Mouse (Mus musculus) megakaryocyte-erythroid progenitor cell, adult 5-6 weeks (primary cell): ENCODE data around the gene Gm11146. TPM values are rescaled to one million over a fixed set of nuclear protein-coding genes. Genes with fewer than 3 reads are reported as not detected.

Experiments used
- ATAC-seq: replicated peaks from 2 replicates; pipeline ENCODE4 v1.8.0; 2016; ENCODE audit warnings: mild to moderate bottlenecking, inconsistent platforms; ENCODE audit not compliant: severe bottlenecking, poor library complexity, low FRiP score, low TSS enrichment
- total RNA-seq, 2 experiments: library from RNA; stranded (forward) in 1 of 2; stranded (reverse) in 1 of 2; fragments of 200-1000, 215-1000 nt in 1 of 2; fragments of >200 nt in 1 of 2; fragmentation: Nextera tagmentation in 1 of 2; gene quantifications; 2 replicates each; pipeline ENCODE4 v1.2.3; 2014 to 2017

The Gm11146 gene
- total RNA-seq (2014; fragmentation: Nextera tagmentation), result not detected in 2 replicates
- total RNA-seq (2017), result not detected in 2 replicates

- no peak for ATAC-seq
Observed at GRCm38 (mm10) chr16:77601994-77602393, at the start of gene Gm11146. Gene Gm11146 (minus strand): TSS chr16:77602094.

- no peak for ATAC-seq
Observed at GRCm38 (mm10) chr16:77650596-77650995, 48.7 kb upstream of the Gm11146 start.

- no peak for ATAC-seq
Observed at GRCm38 (mm10) chr16:77649006-77649405, 47.1 kb upstream of the Gm11146 start.

GRCm38 (mm10) chr16:77648181-77648580 is 46.3 kb upstream of the Gm11146 start:
- ATAC-seq, result no peak

GRCm38 (mm10) chr16:77646146-77646545 is 44.3 kb upstream of the Gm11146 start:
- no peak for ATAC-seq

- no peak for ATAC-seq
Observed at GRCm38 (mm10) chr16:77644976-77645375, 43.1 kb upstream of the Gm11146 start.

GRCm38 (mm10) chr16:77643871-77644720 is 42.2 kb upstream of the Gm11146 start:
- ATAC-seq, result peak; percentile 90

- ATAC-seq, result no peak
Observed at GRCm38 (mm10) chr16:77643036-77643870, 41.4 kb upstream of the Gm11146 start.

GRCm38 (mm10) chr16:77636497-77636896 is 34.6 kb upstream of the Gm11146 start:
- no peak for ATAC-seq

- no peak for ATAC-seq
Observed at GRCm38 (mm10) chr16:77632315-77632881, 30.5 kb upstream of the Gm11146 start.

- ATAC-seq, result no peak
Observed at GRCm38 (mm10) chr16:77622681-77623080, 20.8 kb upstream of the Gm11146 start.

GRCm38 (mm10) chr16:77602581-77602980 is 687 bp upstream of the Gm11146 start:
- no peak for ATAC-seq

GRCm38 (mm10) chr16:77598787-77599186 is 3.1 kb downstream of the Gm11146 start:
- ATAC-seq, result no peak

GRCm38 (mm10) chr16:77596556-77596955 is 5.3 kb downstream of the Gm11146 start:
- ATAC-seq, result no peak

GRCm38 (mm10) chr16:77595661-77596060 is 6.2 kb downstream of the Gm11146 start:
- no peak for ATAC-seq

GRCm38 (mm10) chr16:77594553-77594952 is 7.3 kb downstream of the Gm11146 start:
- no peak for ATAC-seq

GRCm38 (mm10) chr16:77593828-77594421 is 8.0 kb downstream of the Gm11146 start:
- 0 out of 2 replicates have a peak, but pooled peaks have one; percentile 59 for ATAC-seq

- no peak for ATAC-seq
Observed at GRCm38 (mm10) chr16:77592986-77593385, 8.9 kb downstream of the Gm11146 start.

GRCm38 (mm10) chr16:77573036-77573435 is 28.9 kb downstream of the Gm11146 start:
- peak; percentile 26; the same call in 1 of the 2 replicates for ATAC-seq

- no peak for ATAC-seq
Observed at GRCm38 (mm10) chr16:77569457-77569856, 32.4 kb downstream of the Gm11146 start.
